Mouse (Mus musculus) kidney, postnatal 0 days (tissue): ENCODE measurements at regions not wholly inside any gene's neighbourhood (a gene's known extent, or its start where the extent isn't known, plus 50 kb on each side); places are given as distances from the start of the nearest gene placed in this dataset.
A peak's percentile ranks its signal among the peaks of the same experiment; 100 is the strongest.

Source experiments
- ATAC-seq: fragments of 200-750 bp; cut with Nextera tagmentation; replicated peaks from 2 replicates; pipeline ENCODE4 v1.8.0; 2017; ENCODE audit warnings: low read depth, moderate number of reproducible peaks, moderate TSS enrichment, moderate library complexity; ENCODE audit not compliant: low FRiP score
- DNase-seq: peaks from one replicate; pipeline ENCODE4 v3.0.0-alpha.2; 2016; ENCODE audit warnings: low spot score
- H3K27ac ChIP-seq: fragments of 300-500 bp; sonication (generic); 2 replicates; pipeline ENCODE4 v1.5.1; 2014; ENCODE audit warnings: mild to moderate bottlenecking
- H3K27me3 ChIP-seq: fragments of 300-500 bp; sonication (generic); 2 replicates; pipeline ENCODE4 v1.6.1; 2014; ENCODE audit warnings: low read length, mixed read lengths; ENCODE audit not compliant: insufficient read depth
- H3K36me3 ChIP-seq: fragments of 300-500 bp; sonication (generic); 2 replicates; pipeline ENCODE4 v1.6.1; 2014; ENCODE audit warnings: low read length, mixed read lengths; ENCODE audit not compliant: insufficient read depth
- H3K4me1 ChIP-seq: fragments of 300-500 bp; sonication (generic); replicated peaks from 2 replicates; pipeline ENCODE4 v1.6.1; 2014; ENCODE audit warnings: antibody characterized with exemption, low read length, mixed read lengths; ENCODE audit not compliant: insufficient read depth
- H3K4me2 ChIP-seq: fragments of 300-500 bp; sonication (generic); 2 replicates; pipeline ENCODE4 v1.6.1; 2014; ENCODE audit warnings: mild to moderate bottlenecking, low read length, moderate library complexity, mixed read lengths
- H3K4me3 ChIP-seq: fragments of 300-500 bp; sonication (generic); replicated peaks from 2 replicates; pipeline ENCODE4 v1.5.1; 2014; ENCODE audit warnings: low read depth, low read length
- H3K9ac ChIP-seq: fragments of 300-500 bp; sonication (generic); 2 replicates; pipeline ENCODE4 v1.6.1; 2014; ENCODE audit warnings: low read depth, low read length
- H3K9me3 ChIP-seq: fragments of 300-500 bp; sonication (generic); replicated peaks from 2 replicates; pipeline ENCODE4 v1.6.1; 2016; ENCODE audit warnings: low read length, inconsistent platforms, mixed read lengths
- CTCF ChIP-seq: IDR thresholded peaks from 2 replicates; pipeline ENCODE4 v1.5.1; 2016; ENCODE audit warnings: antibody characterized with exemption, low read depth, mild to moderate bottlenecking, moderate library complexity
- WGBS: fragments of 180-500 bp; shearing (Covaris S2); extraction: QIAGEN DNeasy Blood & Tissue Kit; methylation state at CpG from one replicate; pipeline ENCODE4 v1.1.7; 2014; 5-methylcytosine and 5-hydroxymethylcytosine counted together

DNA sequence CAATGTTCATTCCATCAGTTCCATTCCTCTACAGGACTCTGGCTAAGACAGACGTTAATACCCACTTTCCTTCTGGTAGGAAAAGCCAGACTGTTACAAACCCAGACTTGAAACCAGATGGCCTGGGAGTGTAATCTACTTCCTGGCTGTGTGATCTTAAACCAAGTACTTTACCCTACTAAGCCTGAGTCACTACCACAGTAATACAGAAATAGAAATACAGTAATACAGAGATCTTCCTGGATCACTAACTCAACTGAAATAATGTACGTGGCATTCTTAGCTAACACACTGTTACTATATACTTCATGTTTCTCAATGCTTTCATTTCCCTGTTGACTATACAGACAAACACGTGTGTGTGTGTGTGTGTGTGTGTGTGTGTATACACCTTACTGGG is 82.4 kb upstream of the Mgme1 start:
- DNase-seq (no peak), ATAC-seq (no peak)
- no peak overlapping the region for H3K27ac ChIP-seq
- no peaks in the 10 kb centered on the region for H3K27me3 ChIP-seq
- WGBS = 66% methylated on average over 3 of the region's 3 CpGs
- TF ChIP-seq CTCF = no peak
- no peaks in the 10 kb centered on the region for H3K4me1 ChIP-seq
- H3K9me3 ChIP-seq = no peaks in the 10 kb centered on the region
- H3K9ac ChIP-seq = no peak overlapping the region
- H3K4me2 ChIP-seq = no peak overlapping the region
- H3K36me3 ChIP-seq = no peaks in the 10 kb centered on the region
- H3K4me3 ChIP-seq = no peak overlapping the region

- ATAC-seq (no peak), DNase-seq (no peak)
- TF ChIP-seq CTCF = no peak
- Histone ChIP-seq H3K27ac (no peak overlapping the region), H3K9me3 (no peaks in the 10 kb centered on the region), H3K9ac (no peak overlapping the region), H3K36me3 (no peaks in the 10 kb centered on the region), H3K4me3 (no peak overlapping the region), H3K4me2 (no peak overlapping the region), H3K4me1 (no peaks in the 10 kb centered on the region), H3K27me3 (no peaks in the 10 kb centered on the region)
- WGBS = 22% methylated on average over 4 of the region's 4 CpGs
Measured at GRCm38 (mm10) chr2:144188485-144188884, 82.0 kb upstream of the Mgme1 start.

DNA sequence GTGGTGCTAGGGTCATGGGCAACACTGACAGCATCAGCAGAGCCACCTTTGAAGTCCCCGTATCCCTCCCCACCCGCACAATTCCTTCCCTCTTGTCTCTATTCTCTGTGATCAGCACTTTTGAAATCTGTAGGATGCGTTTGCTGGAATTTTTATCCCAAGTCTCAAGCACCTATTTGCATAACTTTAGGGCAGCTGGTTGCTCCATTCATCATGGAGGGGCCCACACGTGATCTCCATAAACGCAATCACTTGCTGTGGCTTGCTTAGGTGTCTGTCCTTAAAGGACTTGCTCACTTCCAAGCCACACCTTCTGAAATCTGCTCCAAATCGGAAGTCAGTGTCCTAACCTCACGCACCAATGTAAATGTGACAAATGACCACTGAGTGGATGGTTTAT is 80.7 kb upstream of the Mgme1 start:
- TF ChIP-seq CTCF = no peak
- ATAC-seq (no peak), DNase-seq (no peak)
- Histone ChIP-seq H3K4me1 (no peaks in the 10 kb centered on the region), H3K27ac (no peak overlapping the region), H3K27me3 (no peaks in the 10 kb centered on the region), H3K9ac (no peak overlapping the region), H3K36me3 (no peaks in the 10 kb centered on the region), H3K9me3 (no peaks in the 10 kb centered on the region), H3K4me2 (no peak overlapping the region), H3K4me3 (no peak overlapping the region)
- 77% methylated on average over 7 of the region's 7 CpGs for WGBS

DNA sequence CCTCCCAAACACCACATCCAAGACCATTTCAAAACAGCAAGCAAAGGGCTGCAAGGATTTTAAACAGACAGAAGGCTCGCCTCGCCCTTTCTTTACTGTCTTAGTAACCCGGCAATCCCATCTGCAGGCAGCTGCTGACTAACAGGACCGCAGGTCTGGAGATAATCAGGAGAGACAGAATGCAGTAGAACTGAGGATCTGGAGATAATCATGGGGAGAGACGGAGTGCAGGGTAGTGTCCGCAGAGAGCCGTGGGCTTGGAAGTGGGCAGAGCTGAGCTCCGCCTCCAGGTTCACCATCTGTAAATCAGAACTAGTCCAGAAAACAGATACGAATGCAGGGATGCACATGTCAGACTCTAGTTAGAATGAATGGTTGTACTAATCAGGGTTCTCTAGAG is 79.4 kb upstream of the Mgme1 start:
- ATAC-seq = no peak
- Histone ChIP-seq H3K4me3 (no peak overlapping the region), H3K36me3 (no peaks in the 10 kb centered on the region), H3K27me3 (no peaks in the 10 kb centered on the region), H3K9ac (no peak overlapping the region), H3K9me3 (no peaks in the 10 kb centered on the region), H3K27ac (no peak overlapping the region), H3K4me1 (no peaks in the 10 kb centered on the region), H3K4me2 (no peak overlapping the region)
- WGBS = 80% methylated on average over 9 of the region's 9 CpGs
- DNase-seq = no peak
- TF ChIP-seq CTCF = no peak

DNA sequence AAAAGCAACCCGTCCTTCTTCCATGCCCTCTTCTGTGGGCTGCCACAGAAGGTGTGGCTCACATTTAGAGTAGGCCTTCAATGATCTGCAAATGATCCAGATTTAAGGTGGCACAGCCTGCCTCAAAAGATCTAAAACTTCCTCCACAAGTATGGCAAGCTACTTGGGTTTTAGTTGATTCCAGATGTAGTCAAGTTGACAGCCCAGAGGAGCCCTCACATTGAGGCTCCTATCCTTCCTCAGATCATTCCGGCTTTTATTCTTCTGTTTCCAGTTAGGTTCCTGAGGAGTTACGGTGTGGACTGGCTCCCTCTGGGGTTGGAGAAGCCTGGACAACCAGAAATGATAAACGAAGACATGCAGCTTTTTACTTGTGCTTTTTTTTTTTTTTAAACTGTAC is 78.8 kb upstream of the Mgme1 start:
- DNase-seq = no peak
- no peak overlapping the region for H3K4me3 ChIP-seq
- no peak overlapping the region for H3K27ac ChIP-seq
- ATAC-seq = no peak
- H3K9me3 ChIP-seq = no peaks in the 10 kb centered on the region
- 79% methylated on average over 4 of the region's 4 CpGs for WGBS
- H3K4me2 ChIP-seq = no peak overlapping the region
- no peaks in the 10 kb centered on the region for H3K27me3 ChIP-seq
- TF ChIP-seq CTCF = peak; percentile 14; the same call in 1 of the 2 replicates
- H3K4me1 ChIP-seq = no peaks in the 10 kb centered on the region
- no peak overlapping the region for H3K9ac ChIP-seq
- H3K36me3 ChIP-seq = no peaks in the 10 kb centered on the region

DNA sequence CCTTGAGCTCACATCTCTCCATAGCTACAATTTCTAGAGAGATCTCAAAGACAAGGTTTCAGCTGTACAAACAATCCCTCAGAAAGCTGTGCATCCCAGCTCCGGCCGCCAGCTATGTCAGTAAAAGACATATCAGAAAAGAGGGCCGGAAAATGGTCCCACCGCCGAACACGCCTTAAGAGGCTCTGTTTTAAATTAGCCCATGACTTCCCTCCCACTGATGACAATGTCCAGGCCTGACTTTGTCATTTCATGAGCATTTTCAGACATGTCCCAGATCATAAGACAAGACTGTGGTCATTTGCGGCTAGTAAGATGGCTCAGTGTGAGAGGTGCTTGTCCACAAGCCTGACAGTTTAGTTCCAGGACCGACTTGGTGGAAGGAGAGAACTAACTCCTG is 78.0 kb upstream of the Mgme1 start:
- DNase-seq (no peak), ATAC-seq (no peak)
- TF ChIP-seq CTCF = no peak
- Histone ChIP-seq H3K36me3 (no peaks in the 10 kb centered on the region), H3K4me1 (no peaks in the 10 kb centered on the region), H3K9me3 (no peaks in the 10 kb centered on the region), H3K9ac (no peak overlapping the region), H3K4me3 (no peak overlapping the region), H3K27me3 (no peaks in the 10 kb centered on the region), H3K4me2 (no peak overlapping the region), H3K27ac (no peak overlapping the region)
- WGBS = 82% methylated on average over 8 of the region's 8 CpGs

DNA sequence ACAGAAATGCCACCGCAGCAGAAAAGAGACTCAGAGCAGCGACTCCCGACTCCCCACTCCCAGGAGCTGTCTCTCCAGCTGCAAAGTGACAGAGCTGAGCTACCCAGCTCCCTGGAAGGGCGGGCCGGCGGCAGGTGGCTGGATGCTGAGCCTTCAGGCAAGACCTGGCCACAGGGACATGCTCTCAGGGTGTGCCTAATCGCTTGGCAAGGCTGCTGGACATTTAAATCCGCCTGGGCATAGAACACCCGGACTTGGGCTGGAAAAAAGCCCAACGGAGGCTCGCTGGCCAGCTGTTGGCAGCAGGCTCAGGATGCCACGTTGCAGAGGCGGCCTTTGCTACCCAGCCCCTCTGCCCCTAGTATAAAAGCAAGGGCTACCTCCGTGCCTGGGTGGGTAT is 74.6 kb upstream of the Mgme1 start:
- ATAC-seq = no peak
- WGBS = 48% methylated on average over 14 of the region's 14 CpGs
- TF ChIP-seq CTCF = no peak
- Histone ChIP-seq H3K4me3 (no peak overlapping the region), H3K36me3 (no peaks in the 10 kb centered on the region), H3K4me1 (no peaks in the 10 kb centered on the region), H3K9ac (no peak overlapping the region), H3K4me2 (no peak overlapping the region), H3K9me3 (no peaks in the 10 kb centered on the region), H3K27ac (no peak overlapping the region), H3K27me3 (no peaks in the 10 kb centered on the region)
- DNase-seq = no peak
